Mouse (Mus musculus): ENCODE data around the gene Syt12.
"Not testable (repeated sequence)": the region's sequence is repeated elsewhere in the genome, so short reads cannot be mapped to it uniquely, and the experiment has no call there.

Gene Syt12

GRCm38 (mm10) chr19:4487877-4488276, 10.6 kb upstream of the Syt12 start:
- no peak for DNase-seq

- DNase-seq: peak; percentile 50
Measured at GRCm38 (mm10) chr19:4485006-4485405, 7.8 kb upstream of the Syt12 start.

- DNase-seq: no peak
Measured at GRCm38 (mm10) chr19:4482111-4482859, 5.0 kb upstream of the Syt12 start.

GRCm38 (mm10) chr19:4481326-4481725, 4.1 kb upstream of the Syt12 start:
- no peak for DNase-seq

GRCm38 (mm10) chr19:4480041-4480440, 2.8 kb upstream of the Syt12 start:
- no peak for DNase-seq

GRCm38 (mm10) chr19:4478190-4478516, 906 bp upstream of the Syt12 start:
- peak; percentile 35 for DNase-seq

- DNase-seq: peak; percentile 75
Measured at GRCm38 (mm10) chr19:4476601-4477257, 518 bp downstream of the Syt12 start.

- no peak for DNase-seq
Measured at GRCm38 (mm10) chr19:4475224-4475925, 1.9 kb downstream of the Syt12 start.

- no peak for DNase-seq
Measured at GRCm38 (mm10) chr19:4474739-4475138, 2.5 kb downstream of the Syt12 start.

GRCm38 (mm10) chr19:4473549-4473948, 3.7 kb downstream of the Syt12 start:
- DNase-seq: no peak

- DNase-seq: no peak
Measured at GRCm38 (mm10) chr19:4468363-4468762, 8.9 kb downstream of the Syt12 start.

- no peak for DNase-seq
Measured at GRCm38 (mm10) chr19:4464666-4465065, 12.6 kb downstream of the Syt12 start.

GRCm38 (mm10) chr19:4461981-4462380, 15.3 kb downstream of the Syt12 start:
- no peak for DNase-seq

- peak; percentile 60 for DNase-seq
Measured at GRCm38 (mm10) chr19:4456227-4456626, 21.0 kb downstream of the Syt12 start.

GRCm38 (mm10) chr19:4455071-4455800, 22.0 kb downstream of the Syt12 start:
- DNase-seq: no peak

- not testable (repeated sequence) for DNase-seq
Measured at GRCm38 (mm10) chr19:4454040-4454439, 23.2 kb downstream of the Syt12 start.

GRCm38 (mm10) chr19:4452525-4452924, 24.7 kb downstream of the Syt12 start:
- DNase-seq: no peak

GRCm38 (mm10) chr19:4451965-4452364, 25.3 kb downstream of the Syt12 start:
- DNase-seq: no peak

GRCm38 (mm10) chr19:4451098-4451497, 26.1 kb downstream of the Syt12 start:
- no peak for DNase-seq

GRCm38 (mm10) chr19:4450666-4451065, 26.6 kb downstream of the Syt12 start:
- DNase-seq: no peak

GRCm38 (mm10) chr19:4449230-4449629, 28.0 kb downstream of the Syt12 start:
- no peak for DNase-seq

GRCm38 (mm10) chr19:4447445-4447844, 29.8 kb downstream of the Syt12 start:
- DNase-seq: no peak
